Mouse (Mus musculus): Measurements from ENCODE around the gene Sowaha. TPM values are rescaled to one million over a fixed set of nuclear protein-coding genes. Genes with fewer than 3 reads are reported as not detected.

The Sowaha gene
- polyA plus RNA-seq, 1 experiment from 2014 or later, result 0.28 TPM

DNA sequence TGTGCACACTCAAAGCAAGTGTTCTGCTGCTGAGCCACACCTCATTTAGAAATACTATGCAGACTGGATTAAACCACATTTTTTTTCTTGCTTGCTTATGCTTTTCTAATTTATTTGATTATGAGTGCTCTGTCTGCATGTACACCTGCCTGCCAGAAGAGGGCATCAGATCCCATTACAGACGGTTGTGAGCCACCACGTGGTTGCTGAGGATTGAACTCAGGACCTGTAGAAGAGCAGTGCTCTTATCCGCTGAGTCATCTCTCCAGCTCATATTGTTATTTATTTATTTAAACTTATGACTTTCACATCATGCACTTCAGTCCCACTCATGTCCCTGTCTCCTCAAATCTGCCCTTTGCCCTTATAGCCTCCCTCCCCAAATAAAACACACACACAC lies 5.6 kb upstream of the Sowaha start:
- H3K4me2 ChIP-seq (ENCODE audit: low read length), result no peak overlapping the region
- H3K4me1 ChIP-seq (replicated peaks; ENCODE audit: control insufficient read depth, insufficient read depth, low read length), result peaks cover 8% of the 10 kb centered on the region; the same call in 1 of the 2 replicates
- DNase-seq (ENCODE audit: low spot score), result no peak
- 45% methylated on average over 3 of the region's 3 CpGs for WGBS
- H3K9ac ChIP-seq (ENCODE audit: low read length), result no peak overlapping the region
- H3K9me3 ChIP-seq (ENCODE audit: control insufficient read depth, low read length), result no peaks in the 10 kb centered on the region
- H3K27ac ChIP-seq (ENCODE audit: low read depth), result no peak overlapping the region
- no peak for ATAC-seq (replicated peaks; ENCODE audit: low FRiP score, low TSS enrichment, low read depth)
- no peak overlapping the region for H3K4me3 ChIP-seq (ENCODE audit: low read depth, low read length)
- H3K36me3 ChIP-seq (ENCODE audit: control insufficient read depth, insufficient read depth, low read length), result no peaks in the 10 kb centered on the region
- H3K27me3 ChIP-seq (replicated peaks; ENCODE audit: control insufficient read depth, insufficient read depth, low read length), result peaks cover 17% of the 10 kb centered on the region

DNA sequence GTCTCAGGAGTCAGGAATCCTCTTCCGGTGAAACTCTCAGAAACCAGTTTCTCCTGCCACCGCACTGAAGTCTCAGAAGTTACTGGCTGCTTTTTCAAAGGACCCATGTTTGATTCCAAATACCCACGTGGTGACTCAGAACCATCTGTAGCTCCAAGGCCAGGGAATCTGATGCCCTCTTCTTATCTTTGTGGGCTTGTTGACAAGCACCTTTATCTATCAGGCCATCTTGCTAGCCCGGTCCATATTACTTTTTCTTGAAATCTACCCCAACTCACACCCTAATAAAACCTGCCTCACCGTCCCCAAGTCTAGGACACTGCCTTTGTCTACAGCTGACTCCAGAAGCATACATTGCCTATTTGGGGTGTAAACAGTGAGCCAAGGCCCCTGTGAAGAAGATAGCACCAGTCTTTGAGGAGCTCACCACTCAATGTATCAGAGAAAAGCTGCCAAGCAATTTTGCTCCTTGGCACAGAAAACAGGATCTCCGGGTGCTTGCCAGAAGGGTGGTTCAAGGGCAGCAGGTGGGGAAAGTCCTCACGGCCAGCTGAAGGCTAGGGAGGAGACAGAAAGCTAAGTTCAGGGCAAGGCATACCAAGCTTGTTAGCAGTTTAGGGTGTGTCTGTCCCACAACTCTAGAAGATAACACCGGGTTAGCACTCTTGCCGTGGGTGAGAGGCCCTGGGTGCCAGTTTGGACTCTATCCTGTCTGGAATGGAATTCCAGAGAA lies 3.3 kb upstream of the Sowaha start:
- WGBS, result 60% methylated on average over 9 of the region's 9 CpGs
- Histone ChIP-seq H3K9me3 (ENCODE audit: control insufficient read depth, low read length) (0 out of 2 replicates have a peak, but pooled peaks cover 4% of the 10 kb centered on the region), H3K4me2 (ENCODE audit: low read length) (no peak overlapping the region), H3K4me1 (replicated peaks; ENCODE audit: control insufficient read depth, insufficient read depth, low read length) (peaks cover 12% of the 10 kb centered on the region), H3K27me3 (replicated peaks; ENCODE audit: control insufficient read depth, insufficient read depth, low read length) (peaks cover 41% of the 10 kb centered on the region), H3K27ac (ENCODE audit: low read depth) (no peak overlapping the region), H3K9ac (ENCODE audit: low read length) (no peak overlapping the region), H3K4me3 (ENCODE audit: low read depth, low read length) (no peak overlapping the region), H3K36me3 (ENCODE audit: control insufficient read depth, insufficient read depth, low read length) (no peaks in the 10 kb centered on the region)
- ATAC-seq (replicated peaks; ENCODE audit: low FRiP score, low TSS enrichment, low read depth) (no peak), DNase-seq (ENCODE audit: low spot score) (no peak)

DNA sequence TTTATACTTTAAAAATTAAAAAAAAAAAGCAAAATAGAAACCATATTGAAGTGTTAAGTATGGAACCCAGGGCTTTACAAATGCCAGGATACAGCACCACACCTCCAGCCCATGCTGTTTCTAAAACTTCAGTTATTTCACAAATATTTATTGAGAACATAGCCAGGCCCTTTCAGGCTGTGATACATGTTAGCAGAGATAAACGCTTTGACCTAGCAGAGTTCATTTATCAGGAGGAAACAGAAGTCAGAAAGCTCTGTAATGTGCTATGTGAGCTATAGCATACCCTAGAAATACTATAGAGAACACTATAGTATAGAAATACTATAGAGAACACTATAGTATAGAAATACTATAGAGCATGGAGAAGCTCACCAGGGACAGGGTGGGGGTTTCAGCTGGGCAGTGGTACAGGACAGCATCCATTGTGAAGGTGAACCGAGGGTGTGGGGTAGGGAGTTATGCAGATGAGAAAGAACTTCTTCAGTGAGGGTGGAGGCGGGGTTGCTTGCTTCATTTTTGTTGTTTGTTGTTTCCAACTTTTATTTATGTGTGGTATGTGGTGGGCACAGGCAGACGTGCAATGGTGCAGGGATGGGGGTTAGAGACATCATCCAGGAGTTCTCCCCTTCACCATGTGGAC lies 1.1 kb upstream of the Sowaha start:
- Histone ChIP-seq H3K27me3 (replicated peaks; ENCODE audit: control insufficient read depth, insufficient read depth, low read length) (peaks cover 51% of the 10 kb centered on the region), H3K27ac (ENCODE audit: low read depth) (no peak overlapping the region), H3K9ac (ENCODE audit: low read length) (no peak overlapping the region), H3K4me2 (ENCODE audit: low read length) (no peak overlapping the region), H3K36me3 (ENCODE audit: control insufficient read depth, insufficient read depth, low read length) (no peaks in the 10 kb centered on the region), H3K4me3 (ENCODE audit: low read depth, low read length) (no peak overlapping the region), H3K4me1 (replicated peaks; ENCODE audit: control insufficient read depth, insufficient read depth, low read length) (peaks cover 4% of the 10 kb centered on the region; the same call in 1 of the 2 replicates), H3K9me3 (ENCODE audit: control insufficient read depth, low read length) (0 out of 2 replicates have a peak, but pooled peaks cover 4% of the 10 kb centered on the region)
- WGBS, result 64% methylated on average over 4 of the region's 4 CpGs
- DNase-seq (ENCODE audit: low spot score), result no peak
- ATAC-seq (replicated peaks; ENCODE audit: low FRiP score, low TSS enrichment, low read depth), result no peak

- WGBS, result 2% methylated on average over 55 of the region's 62 CpGs
- ATAC-seq (replicated peaks; ENCODE audit: low FRiP score, low TSS enrichment, low read depth) (0 out of 2 replicates have a peak, but pooled peaks have one; percentile 30), DNase-seq (ENCODE audit: low spot score) (peak; percentile 76)
- H3K4me3 ChIP-seq (ENCODE audit: low read depth, low read length), result peak overlapping the region; percentile 36
- no peaks in the 10 kb centered on the region for H3K36me3 ChIP-seq (ENCODE audit: control insufficient read depth, insufficient read depth, low read length)
- peak overlapping the region; percentile 62 for H3K4me2 ChIP-seq (ENCODE audit: low read length)
- H3K9me3 ChIP-seq (ENCODE audit: control insufficient read depth, low read length), result 0 out of 2 replicates have a peak, but pooled peaks cover 4% of the 10 kb centered on the region
- H3K27ac ChIP-seq (ENCODE audit: low read depth), result no peak overlapping the region
- peaks cover 70% of the 10 kb centered on the region for H3K27me3 ChIP-seq (replicated peaks; ENCODE audit: control insufficient read depth, insufficient read depth, low read length)
- H3K9ac ChIP-seq (ENCODE audit: low read length), result 0 out of 2 replicates have a peak overlapping the region, but pooled peaks have one; percentile 16
- peaks cover 4% of the 10 kb centered on the region; the same call in 1 of the 2 replicates for H3K4me1 ChIP-seq (replicated peaks; ENCODE audit: control insufficient read depth, insufficient read depth, low read length)
These were observed 797 bp downstream of the Sowaha start for GRCm38 (mm10) chr11:53479171-53479782.

DNA sequence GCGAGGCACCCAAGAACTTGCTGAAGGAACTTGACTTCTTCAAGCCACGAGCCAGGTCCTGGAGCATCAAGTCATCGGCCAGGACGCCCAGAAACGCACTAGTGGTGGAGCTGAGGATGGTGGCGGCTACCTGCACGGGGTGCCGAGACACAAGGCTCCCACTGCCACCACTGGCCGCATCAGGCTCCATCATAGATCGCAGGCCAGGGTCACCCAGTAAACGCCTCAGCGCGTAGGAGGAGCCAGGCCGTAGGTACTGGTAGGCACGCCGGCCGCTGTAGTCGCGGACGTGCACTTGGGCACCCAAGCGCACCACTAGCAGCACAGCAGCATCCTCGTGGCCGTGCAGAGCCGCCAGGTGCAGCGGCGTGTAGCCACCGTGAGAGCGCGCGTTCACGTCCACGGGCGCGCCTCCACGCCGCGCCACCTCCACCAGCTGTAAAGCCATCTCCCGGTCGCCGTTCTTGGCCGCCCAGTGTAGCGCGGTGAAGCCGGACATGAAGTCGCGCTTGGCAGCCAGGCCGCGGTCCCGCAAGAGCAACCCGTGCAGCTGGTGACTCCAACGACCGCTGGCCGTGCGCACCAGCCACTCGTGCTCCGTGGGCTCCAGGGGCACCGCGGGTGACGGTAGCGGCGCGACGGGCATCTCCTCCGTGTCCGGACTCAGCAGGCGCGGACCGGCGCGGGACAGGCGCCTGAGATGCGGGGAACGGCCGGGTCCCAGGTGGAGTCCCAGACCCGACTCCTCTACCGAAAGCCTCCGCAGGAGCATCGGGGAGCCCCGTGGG lies 1.5 kb downstream of the Sowaha start:
- Histone ChIP-seq H3K27me3 (replicated peaks; ENCODE audit: control insufficient read depth, insufficient read depth, low read length) (peaks cover 75% of the 10 kb centered on the region), H3K36me3 (ENCODE audit: control insufficient read depth, insufficient read depth, low read length) (no peaks in the 10 kb centered on the region), H3K4me2 (ENCODE audit: low read length) (peak overlapping the region; percentile 62), H3K27ac (ENCODE audit: low read depth) (no peak overlapping the region), H3K4me1 (replicated peaks; ENCODE audit: control insufficient read depth, insufficient read depth, low read length) (peaks cover 4% of the 10 kb centered on the region; the same call in 1 of the 2 replicates), H3K4me3 (ENCODE audit: low read depth, low read length) (peak overlapping the region; percentile 36), H3K9ac (ENCODE audit: low read length) (0 out of 2 replicates have a peak overlapping the region, but pooled peaks have one; percentile 14), H3K9me3 (ENCODE audit: control insufficient read depth, low read length) (0 out of 2 replicates have a peak, but pooled peaks cover 4% of the 10 kb centered on the region)
- 5% methylated on average over 79 of the region's 79 CpGs for WGBS
- DNase-seq (ENCODE audit: low spot score), result peak; percentile 67
- ATAC-seq (replicated peaks; ENCODE audit: low FRiP score, low TSS enrichment, low read depth), result no peak; the same call in 1 of the 2 replicates

GRCm38 (mm10) chr11:53477833-53478232 lies 2.2 kb downstream of the Sowaha start:
- H3K4me3 ChIP-seq (ENCODE audit: low read depth, low read length), result no peak overlapping the region
- H3K9me3 ChIP-seq (ENCODE audit: control insufficient read depth, low read length), result 0 out of 2 replicates have a peak, but pooled peaks cover 4% of the 10 kb centered on the region
- peaks cover 75% of the 10 kb centered on the region for H3K27me3 ChIP-seq (replicated peaks; ENCODE audit: control insufficient read depth, insufficient read depth, low read length)
- no peak overlapping the region for H3K27ac ChIP-seq (ENCODE audit: low read depth)
- ATAC-seq (replicated peaks; ENCODE audit: low FRiP score, low TSS enrichment, low read depth), result no peak
- DNase-seq (ENCODE audit: low spot score), result no peak
- H3K9ac ChIP-seq (ENCODE audit: low read length), result no peak overlapping the region
- peaks cover 4% of the 10 kb centered on the region; the same call in 1 of the 2 replicates for H3K4me1 ChIP-seq (replicated peaks; ENCODE audit: control insufficient read depth, insufficient read depth, low read length)
- WGBS, result 49% methylated on average over 7 of the region's 7 CpGs
- no peaks in the 10 kb centered on the region for H3K36me3 ChIP-seq (ENCODE audit: control insufficient read depth, insufficient read depth, low read length)
- H3K4me2 ChIP-seq (ENCODE audit: low read length), result no peak overlapping the region

DNA sequence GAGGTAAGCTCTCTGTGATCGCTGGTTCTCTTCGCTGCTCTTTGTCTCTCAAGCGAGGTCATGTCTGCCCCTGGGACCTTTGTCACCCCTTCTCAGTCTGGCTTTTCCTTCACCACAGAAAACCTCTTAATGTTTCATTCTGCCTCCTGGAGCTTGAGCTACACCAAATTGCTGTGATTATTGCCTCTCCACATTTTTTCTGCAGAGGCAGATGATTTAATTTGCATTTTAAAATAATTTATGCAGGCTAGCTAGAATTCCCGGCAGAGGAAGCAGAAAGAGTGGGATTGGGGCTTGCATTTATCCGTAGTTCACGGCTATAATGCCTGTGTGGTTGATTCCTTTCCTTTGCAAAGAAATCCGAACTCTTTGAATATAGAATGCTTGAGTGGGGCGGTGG lies 4.5 kb downstream of the Sowaha start:
- ATAC-seq (replicated peaks; ENCODE audit: low FRiP score, low TSS enrichment, low read depth) (no peak), DNase-seq (ENCODE audit: low spot score) (no peak)
- Histone ChIP-seq H3K4me3 (ENCODE audit: low read depth, low read length) (no peak overlapping the region), H3K9ac (ENCODE audit: low read length) (no peak overlapping the region), H3K27me3 (replicated peaks; ENCODE audit: control insufficient read depth, insufficient read depth, low read length) (peaks cover 74% of the 10 kb centered on the region), H3K27ac (ENCODE audit: low read depth) (no peak overlapping the region), H3K36me3 (ENCODE audit: control insufficient read depth, insufficient read depth, low read length) (no peaks in the 10 kb centered on the region), H3K4me1 (replicated peaks; ENCODE audit: control insufficient read depth, insufficient read depth, low read length) (peaks cover 4% of the 10 kb centered on the region; the same call in 1 of the 2 replicates), H3K9me3 (ENCODE audit: control insufficient read depth, low read length) (0 out of 2 replicates have a peak, but pooled peaks cover 4% of the 10 kb centered on the region), H3K4me2 (ENCODE audit: low read length) (no peak overlapping the region)
- 34% methylated on average over 8 of the region's 8 CpGs for WGBS

GRCm38 (mm10) chr11:53472709-53473108 lies 7.4 kb downstream of the Sowaha start:
- Histone ChIP-seq H3K9me3 (ENCODE audit: control insufficient read depth, low read length) (no peaks in the 10 kb centered on the region), H3K27ac (ENCODE audit: low read depth) (no peak overlapping the region), H3K36me3 (ENCODE audit: control insufficient read depth, insufficient read depth, low read length) (no peaks in the 10 kb centered on the region), H3K4me3 (ENCODE audit: low read depth, low read length) (no peak overlapping the region), H3K27me3 (replicated peaks; ENCODE audit: control insufficient read depth, insufficient read depth, low read length) (peaks cover 53% of the 10 kb centered on the region), H3K4me1 (replicated peaks; ENCODE audit: control insufficient read depth, insufficient read depth, low read length) (no peaks in the 10 kb centered on the region; the same call in 1 of the 2 replicates), H3K9ac (ENCODE audit: low read length) (no peak overlapping the region), H3K4me2 (ENCODE audit: low read length) (no peak overlapping the region)
- ATAC-seq (replicated peaks; ENCODE audit: low FRiP score, low TSS enrichment, low read depth) (no peak), DNase-seq (ENCODE audit: low spot score) (no peak)
- WGBS, result 71% methylated on average over 3 of the region's 3 CpGs
